Mouse (Mus musculus) telencephalon, adult 2 months (tissue): Measurements from ENCODE around the gene Mrpl58.
A peak's percentile ranks its signal among the peaks of the same experiment; 100 is the strongest.
"Not testable (repeated sequence)": the region's sequence is repeated elsewhere in the genome, so short reads cannot be mapped to it uniquely, and the experiment has no call there.

Source experiments
- DNase-seq: peaks from one replicate; pipeline ENCODE4 v3.0.0-alpha.2; 2011; ENCODE audit warnings: low read depth, low spot score

Mrpl58 gene

DNA sequence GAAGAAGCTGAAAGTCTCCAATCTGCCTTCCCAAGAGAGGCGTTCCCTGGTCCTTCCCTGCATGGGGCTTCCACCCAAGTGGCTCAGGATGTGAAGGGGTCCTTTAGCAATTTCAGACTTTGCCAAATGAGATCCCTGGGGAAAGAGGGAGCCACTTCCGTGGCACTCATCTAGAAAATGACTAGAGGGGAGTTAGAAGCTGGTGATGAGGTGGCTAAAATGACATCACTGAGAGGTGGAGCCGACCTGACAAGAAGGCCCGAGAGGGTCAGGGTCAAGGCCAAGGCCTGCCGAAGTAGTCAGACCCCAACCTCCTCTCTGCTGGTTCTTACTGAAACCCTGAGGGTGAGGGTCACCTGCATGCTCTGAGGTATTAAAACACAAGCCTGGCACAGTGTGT lies 20.7 kb upstream of the Mrpl58 start:
- no peak for DNase-seq

DNA sequence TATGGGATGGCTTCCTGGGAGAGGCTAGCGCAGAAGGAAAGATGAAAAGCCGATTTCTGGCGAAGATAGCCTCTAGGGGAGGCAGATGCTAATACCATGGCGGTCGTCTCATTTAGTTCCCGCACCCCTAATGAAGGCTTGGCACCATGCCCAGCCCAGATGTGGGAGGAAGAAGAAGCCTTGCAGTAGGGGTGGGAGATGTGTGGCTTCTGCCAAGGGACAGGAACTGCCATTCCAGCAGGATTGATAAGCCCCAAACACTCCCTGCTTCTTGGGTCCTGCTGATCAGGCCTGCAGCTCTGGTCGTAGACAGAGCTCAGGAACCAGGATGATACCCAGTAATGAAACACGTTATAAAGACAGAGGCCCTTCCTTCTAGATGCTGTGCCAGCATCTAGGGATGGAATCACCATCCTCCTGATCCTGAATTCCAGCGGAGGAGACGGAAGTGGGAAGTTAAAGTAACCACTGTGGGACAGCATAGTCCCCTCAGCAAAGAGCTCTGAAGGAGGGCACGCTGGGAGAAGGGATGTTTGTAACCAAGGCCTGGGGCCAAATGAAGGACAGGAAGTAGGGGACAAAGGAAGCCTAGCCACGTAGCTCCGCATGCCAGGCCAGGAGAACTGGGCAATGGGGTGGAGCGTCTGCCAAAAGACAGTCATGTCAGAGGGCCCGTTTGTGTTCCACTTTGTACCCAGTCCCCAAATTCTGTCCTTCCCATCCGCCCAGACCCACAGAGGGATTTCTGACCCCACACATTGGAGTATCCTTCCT lies 19.7 kb upstream of the Mrpl58 start:
- DNase-seq: no peak

DNA sequence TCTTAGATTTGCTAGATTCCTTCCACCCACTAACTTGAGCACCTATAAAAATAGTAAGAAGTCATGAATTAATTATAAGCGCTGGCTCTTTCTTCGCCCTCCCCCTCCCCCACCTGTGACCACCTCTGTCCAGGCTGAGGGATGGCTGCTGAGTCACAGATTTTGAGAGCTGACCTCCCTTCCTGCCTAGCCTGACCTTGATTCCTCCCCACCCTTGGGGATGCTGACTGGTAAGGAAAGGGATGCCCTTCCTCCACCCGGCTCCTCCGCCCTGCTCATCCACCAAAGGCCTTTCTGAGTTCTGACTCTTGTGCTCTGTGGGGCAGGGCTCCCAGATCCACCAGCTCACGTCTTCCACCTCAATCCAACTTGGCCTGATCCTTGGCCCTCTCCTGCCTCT lies 19.0 kb upstream of the Mrpl58 start:
- no peak for DNase-seq

DNA sequence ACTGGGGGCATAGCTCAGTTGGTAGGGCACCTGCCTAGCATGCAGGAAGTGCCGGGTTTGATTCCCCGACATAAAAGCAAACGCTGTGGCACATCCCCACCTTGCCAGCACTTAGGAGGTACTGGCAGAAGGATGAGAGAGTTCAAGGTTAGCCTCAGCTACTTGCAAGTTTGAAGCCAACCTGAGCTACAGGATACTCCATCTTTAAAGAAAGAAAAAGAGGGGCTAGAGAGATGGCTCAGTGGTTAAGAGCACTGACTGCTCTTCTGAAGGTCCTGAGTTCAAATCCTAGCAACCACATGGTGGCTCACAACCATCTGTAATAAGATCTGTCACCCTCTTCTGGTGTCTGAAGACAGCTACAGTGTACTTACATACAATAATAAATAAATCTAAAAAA lies 16.7 kb upstream of the Mrpl58 start:
- not testable (repeated sequence) for DNase-seq

DNA sequence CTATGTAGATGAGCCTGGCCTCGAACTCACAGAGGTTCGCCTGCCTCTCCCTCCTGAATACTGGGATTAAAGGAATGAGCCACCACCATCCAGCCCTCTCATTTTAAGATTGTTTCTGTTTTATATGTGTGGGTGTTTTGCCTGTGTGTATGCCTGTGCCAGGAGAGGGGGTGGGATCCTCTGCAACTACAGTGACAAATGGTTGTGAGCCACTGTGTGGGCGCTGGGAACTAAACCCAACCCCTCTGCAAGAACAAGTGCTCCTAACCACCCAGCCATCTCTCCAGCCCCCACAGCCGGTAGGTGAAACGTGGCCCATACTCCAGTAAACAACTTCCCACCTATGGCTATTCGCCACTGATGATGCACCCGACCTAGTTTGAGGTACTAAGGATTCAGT lies 12.2 kb upstream of the Mrpl58 start:
- no peak for DNase-seq

DNA sequence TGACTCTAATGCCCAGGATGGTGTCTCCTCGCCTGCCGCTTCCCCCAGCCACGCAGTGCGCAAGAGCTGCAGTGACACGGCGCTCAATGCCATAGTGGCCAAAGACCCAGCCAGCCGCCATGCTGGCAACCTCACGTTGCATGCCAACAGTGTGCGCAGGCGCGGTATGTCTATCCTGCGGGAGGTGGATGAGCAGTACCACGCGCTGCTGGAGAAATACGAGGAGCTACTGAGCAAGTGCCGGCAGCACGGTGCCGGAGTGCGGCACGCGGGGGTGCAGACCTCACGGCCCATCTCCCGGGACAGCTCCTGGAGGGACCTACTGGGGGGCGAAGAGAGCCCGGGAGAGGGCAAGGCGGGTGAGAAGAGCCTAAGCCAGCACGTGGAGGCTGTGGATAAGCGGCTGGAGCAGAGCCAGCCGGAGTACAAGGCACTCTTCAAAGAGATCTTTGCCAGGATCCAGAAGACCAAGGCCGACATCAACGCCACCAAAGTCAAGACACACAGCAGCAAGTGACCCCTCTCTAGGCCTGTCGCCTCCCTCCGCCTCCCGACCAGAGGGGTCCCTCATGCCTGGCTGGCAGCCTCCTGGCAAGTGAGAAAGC lies 9.7 kb upstream of the Mrpl58 start:
- DNase-seq: no peak

DNA sequence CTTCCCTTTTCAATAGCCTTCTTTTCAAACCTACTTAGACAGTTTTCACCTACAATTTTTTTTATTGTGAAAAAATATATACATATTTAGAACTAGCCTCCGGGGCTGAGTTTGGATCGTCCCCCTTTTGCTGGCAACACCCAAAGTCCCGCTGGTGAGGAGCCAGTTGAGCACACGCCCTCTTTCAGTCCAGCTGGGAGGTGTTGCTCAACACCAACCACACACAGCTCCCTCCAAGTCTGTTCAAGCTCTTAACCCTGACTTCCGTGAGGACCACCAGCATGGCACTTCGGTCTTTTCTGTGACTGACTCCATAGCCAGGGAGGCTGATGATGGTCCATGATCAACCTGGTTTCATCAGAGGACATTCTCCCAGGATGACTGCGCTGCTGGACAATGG lies 5.5 kb upstream of the Mrpl58 start:
- no peak for DNase-seq

DNA sequence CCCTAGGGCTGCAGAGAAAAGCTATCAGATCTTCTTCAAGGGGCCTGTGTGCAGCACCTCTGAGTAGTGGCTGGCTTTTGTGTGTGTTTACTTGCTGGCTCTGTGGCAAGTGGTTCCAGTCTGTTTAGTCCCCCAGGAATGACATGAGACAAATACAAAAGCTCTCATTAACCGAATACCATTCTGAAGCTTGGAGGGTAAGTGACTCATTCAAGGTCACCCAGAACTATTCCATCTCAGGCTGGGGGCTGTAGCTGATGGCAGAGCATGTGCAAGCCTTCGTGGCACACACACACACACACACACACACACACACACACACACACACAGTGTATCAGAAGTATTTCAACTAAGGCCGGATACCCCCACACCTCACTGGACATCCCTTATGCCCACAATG lies 3.4 kb upstream of the Mrpl58 start:
- no peak for DNase-seq

DNA sequence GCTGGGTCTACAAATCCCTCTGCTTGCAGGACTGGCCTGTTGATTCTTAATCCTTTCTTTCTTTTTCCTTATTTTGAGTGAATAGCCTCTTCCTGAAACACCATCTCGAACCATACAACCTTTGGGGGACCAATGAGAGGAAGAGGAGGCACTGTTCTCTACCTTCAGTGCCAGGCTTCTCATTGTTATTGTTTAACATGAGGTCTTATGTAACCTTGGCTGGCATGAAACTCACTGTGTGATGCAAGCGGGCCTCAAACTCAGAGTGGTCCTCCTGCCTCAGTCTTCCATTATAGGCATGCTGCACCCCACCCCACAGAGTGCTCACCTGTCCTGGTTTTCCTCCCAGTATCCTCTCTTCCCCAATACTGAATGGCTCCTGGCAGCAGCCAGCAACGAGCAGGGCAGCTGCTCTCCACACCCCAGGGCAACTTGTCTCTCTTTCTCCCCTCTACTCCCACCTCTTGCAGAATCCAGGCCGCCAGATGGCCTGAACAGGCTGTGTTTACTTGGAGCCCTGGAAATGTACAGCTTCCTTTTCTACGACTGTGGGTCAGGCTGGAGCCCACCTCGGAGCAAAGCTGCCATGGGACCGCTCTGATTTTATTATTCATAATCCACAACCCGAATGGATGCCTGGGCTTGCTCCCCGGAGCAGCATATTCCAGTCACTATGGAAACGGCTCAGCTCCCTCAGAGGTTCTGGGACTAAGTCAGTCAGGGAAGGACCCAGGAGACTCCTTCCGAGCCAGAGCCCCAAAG lies 2.7 kb upstream of the Mrpl58 start:
- DNase-seq: no peak

DNA sequence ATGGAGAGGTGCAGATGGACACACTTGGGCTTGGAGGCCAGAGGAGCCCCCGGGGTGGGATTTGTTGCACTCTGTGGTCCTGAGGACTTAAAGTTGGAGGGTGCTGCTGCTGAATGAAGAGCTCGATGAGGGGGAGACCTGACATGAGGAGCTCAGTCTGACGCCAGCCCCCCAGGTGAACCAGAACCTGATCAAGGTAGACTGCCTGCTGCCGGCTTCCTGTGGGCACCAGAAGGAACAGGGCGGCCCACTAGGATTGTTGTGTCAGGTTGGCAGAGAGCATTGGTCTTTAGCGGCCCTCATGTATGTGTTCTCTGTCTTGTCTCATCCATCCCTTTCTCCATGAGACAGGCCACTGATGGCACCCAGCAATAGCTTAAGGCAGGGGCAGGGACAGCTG lies 2.2 kb downstream of the Mrpl58 start:
- no peak for DNase-seq

DNA sequence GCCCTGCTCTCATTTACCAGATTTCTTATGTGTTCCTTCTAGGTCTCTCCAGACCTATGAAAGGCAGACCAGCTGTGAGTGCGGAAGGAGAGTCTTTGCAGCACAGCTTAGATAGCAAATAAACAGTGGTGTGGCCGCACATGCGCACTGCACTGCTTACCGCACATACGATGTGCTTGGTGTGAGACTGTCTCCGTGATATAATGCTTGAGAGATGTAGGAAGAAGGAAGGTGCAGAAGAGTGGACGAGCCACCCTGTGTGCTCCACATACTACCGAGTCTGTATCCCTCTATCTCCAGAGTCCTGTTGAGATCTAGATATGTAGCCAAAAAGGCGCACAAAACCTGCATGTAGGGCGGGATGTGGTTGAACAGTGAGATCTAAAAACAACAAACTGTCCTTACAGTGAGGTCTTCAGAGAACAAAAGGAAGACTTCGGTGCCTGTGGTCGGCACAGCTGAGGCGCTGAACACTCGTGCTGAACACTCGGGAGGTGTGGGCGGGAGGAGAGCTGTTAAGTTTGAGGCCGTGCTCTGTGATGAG lies 3.4 kb downstream of the Mrpl58 start:
- no peak for DNase-seq

DNA sequence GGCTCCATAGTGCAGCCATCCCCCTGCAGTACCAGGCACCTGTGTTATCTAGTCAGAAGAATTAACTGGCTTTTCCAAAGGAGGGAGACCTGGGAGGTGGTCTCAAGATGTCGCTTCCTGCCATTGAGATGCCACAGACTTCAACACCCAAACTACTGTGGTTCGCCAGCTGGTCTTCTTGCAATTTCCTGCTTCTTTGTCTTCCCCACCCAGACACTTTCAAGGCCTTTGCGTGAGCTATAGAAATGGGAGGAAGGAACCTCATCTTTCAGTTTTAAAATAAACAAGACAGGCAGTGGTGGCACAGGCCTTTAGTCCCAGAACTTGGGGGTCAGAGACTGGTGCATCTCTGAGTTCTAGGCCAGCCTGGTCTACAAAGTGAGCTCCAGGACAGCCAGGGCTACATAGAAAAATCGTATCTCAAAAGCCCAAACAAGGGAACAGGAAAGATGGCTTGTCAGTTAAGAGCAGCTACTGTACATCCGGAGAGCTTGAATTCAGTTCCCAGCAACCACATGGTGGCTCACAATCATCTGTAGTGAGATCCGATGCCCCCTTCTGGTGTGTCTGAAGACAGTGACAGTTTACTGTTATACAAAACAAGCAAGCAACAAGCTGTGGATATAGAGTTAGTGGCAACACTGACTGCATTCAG lies 4.8 kb downstream of the Mrpl58 start:
- no peak for DNase-seq

DNA sequence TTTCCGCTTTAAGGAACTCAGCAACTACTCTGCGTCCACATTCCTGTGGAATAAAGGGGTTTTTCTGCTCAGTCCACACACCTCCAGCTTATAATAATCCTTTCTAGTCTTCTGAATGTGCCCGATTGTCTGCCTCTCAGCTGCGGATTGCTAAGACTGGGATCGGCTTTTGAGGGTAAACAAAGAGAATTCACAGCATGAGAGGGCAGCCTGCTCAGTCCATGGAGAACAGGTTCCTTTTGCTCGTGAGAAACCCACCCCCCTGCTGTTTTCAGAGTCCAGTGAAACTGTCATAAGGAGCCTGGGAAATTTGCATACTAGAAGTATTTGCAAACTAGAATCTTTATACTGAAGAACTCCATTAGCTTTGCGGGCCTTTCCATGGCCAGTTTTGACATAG lies 6.0 kb downstream of the Mrpl58 start:
- no peak for DNase-seq

DNA sequence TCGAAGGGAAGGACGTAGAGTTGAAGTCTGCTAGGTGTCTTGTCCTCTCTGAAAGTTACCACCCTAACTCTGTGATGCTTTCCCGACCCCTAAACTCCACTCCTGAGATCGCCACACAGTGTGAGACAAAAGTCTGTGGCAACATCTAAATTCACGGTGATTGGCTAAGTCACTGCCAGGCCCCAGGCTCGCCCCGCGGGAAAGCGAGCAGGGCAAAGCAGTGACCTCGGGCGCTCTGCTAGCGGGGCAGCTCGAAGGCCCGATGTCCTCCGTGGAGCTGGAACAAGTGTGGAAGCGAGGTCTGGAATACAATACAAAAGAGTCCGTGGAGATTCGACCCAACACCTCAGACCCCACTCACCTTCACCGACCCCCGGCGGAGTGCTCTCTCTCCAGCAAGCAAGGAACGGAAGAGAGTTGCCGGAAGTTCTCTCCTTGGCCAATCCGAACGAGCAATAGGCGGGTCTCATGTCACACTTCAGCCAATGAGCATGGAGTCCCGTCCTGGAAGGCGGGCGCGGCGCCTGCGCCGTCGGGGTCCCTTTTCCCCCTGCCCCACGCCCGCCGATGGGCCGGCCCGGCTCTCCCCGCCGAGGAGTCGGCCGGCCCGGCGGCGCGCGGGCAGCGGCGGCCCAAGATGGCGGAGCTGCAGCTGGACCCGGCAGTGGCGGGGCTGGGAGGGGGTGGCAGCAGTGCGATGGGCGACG lies 16.1 kb downstream of the Mrpl58 start, which contains the start of the genes Atp5h and Kctd2:
Atp5h (minus strand) TSS at position 432 of the 707 bp plus-strand sequence.
Kctd2 (plus strand) TSS at position 598 of the 707 bp plus-strand sequence.
- DNase-seq: peak; percentile 96

DNA sequence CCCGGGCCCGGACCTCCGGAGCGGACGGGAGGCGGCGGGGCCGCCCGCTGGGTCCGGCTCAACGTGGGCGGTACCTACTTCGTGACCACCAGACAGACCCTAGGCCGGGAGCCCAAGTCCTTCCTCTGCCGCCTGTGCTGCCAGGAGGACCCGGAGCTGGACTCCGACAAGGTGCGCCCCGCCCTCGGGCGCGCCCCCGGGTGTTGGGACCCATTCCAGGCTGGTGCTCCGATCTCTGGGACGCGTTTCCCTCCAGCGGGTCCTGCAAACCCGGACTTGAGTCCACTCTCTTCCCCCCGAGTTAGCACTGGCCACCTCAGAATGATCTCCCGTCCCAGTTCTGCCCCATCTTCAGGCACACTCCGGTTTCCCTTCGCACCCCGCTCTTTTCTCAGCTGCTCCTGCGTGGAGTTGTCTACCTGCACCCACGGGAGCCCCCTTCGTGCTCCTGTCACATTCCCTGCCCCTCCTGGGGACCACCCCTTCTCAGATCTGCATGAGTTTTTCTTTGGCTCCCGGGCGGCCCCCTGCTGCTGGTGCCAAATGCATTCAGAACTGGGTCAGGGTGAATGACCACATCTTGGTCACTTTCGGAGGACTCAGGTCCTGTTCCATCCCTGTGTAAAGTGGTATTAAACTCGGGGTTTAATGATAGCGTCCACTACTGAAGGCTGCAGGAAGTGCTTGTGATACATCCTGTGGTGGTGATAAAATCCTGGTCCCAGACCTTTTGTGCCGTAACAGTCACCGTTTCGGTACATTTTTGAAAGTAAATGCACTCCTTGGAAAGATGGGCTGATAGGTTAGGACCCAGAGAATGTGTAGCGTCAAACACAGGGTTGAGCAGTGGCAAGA lies 17.0 kb downstream of the Mrpl58 start:
- no peak for DNase-seq

DNA sequence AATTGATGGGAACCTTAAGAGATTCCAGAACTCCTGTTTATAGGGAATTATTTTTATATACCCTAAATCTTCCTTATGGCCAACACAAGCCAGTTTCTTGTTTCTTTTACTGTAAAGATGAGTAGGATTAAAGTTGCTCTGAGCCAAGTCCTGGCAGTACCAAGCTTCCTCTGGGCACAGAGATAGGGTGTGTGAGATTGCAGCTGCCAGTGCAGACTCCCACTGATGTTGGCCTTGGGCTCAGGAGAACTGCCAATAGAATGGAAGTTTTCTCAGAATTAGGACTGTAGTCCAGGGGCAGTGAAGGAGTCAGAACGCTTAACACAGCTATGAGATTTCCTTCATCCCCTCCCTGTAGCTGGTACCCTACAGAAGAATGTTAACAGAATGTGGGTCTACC lies 17.8 kb downstream of the Mrpl58 start:
- DNase-seq: no peak

DNA sequence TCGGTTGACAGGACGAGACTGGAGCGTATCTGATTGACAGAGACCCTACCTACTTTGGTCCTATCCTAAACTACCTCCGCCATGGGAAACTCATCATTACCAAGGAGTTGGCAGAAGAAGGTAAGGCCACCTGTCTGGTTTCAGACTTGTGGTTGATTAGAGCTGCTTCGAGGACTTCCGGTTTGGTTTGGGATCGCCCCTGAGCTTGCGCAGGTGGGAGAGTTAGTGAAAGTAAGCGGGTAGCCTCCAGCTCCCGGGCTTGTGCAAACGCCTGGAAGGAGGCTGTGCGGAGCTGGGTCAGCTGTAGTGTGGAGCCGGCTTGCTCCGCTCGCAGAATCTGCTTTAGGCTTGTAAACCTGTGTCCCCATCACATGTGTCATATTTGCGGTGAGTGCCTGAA lies 18.4 kb downstream of the Mrpl58 start:
- no peak for DNase-seq

DNA sequence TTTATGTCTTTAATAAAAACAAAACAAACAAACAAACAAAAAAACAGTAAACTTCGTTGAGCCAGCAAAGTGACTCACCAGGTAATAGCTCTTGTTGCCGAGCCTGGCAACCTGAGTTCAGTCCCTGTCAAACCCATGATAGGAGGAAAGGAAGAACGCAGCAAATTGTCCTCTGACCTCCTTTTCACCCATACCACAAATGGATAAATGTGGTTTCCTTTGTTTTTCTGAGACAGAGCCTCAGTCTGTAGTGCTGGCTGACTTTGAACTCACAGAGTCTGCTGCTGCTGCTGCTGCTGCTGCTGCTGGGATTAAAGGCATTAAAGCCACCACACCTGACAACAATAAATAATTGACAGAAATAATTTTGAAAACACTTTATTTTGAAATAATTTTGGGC lies 19.5 kb downstream of the Mrpl58 start:
- DNase-seq: no peak

DNA sequence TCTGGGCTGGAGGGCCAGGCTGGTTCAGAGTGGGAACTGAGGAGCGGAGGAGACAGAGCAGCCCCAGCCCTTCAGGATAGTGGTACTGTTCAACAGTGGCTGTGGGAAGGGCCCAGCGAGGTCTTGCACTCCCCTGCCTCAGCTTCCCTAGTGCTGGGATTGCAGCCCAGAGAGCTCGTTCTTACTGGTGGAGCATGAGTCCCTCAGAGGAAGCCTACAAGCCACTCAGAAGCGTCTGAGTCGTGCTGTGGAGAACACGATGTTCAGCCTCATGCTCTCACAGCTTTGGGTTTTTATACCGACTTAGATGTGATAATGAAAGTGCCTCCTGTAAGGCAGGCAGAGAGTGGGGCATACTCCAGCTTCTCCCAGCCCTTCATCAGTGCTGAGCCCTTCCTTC lies 21.1 kb downstream of the Mrpl58 start:
- no peak for DNase-seq

DNA sequence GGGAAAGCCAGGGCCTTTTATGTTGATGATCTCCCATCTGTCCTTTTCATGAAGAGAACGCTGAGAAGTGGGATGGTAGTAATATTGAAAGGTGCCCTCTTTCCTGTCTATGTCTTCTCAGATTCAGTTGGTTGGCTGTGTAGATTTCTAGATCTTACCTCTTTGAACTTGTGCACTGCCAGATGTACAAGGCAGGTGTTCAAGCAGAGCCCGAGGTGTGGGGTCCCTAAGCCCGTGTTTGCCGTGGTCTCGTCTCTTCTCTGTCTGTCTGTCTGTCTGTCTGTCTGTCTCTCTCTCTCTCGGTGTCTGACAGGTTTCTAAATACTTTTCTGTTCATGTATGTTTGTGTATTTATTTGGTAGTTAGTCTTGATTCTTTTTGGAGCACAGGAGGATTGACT lies 22.1 kb downstream of the Mrpl58 start:
- DNase-seq: no peak
